Mouse (Mus musculus) hindbrain, embryonic 11.5 days (tissue): ENCODE data around the gene Serpina16. TPM values are rescaled to one million over a fixed set of nuclear protein-coding genes. Genes with fewer than 3 reads are reported as not detected.
"Not testable (repeated sequence)": the region's sequence is repeated elsewhere in the genome, so short reads cannot be mapped to it uniquely, and the experiment has no call there.

ENCODE experiments used
- ATAC-seq: fragments of 200-750 bp; cut with Nextera tagmentation; 2 replicates; pipeline ENCODE4 v1.8.0; 2017; ENCODE audit warnings: mild to moderate bottlenecking, moderate TSS enrichment, moderate library complexity; ENCODE audit not compliant: low FRiP score
- DNase-seq: peaks from one replicate; pipeline ENCODE4 v3.0.0-alpha.2; 2015; ENCODE audit warnings: low spot score
- H3K27ac ChIP-seq: fragments of 300-500 bp; sonication (generic); 2 replicates; pipeline ENCODE4 v1.5.1; 2014; ENCODE audit warnings: mild to moderate bottlenecking, low read depth, low read length
- H3K27me3 ChIP-seq: fragments of 300-500 bp; sonication (generic); 2 replicates; pipeline ENCODE4 v1.6.1; 2014; ENCODE audit warnings: mild to moderate bottlenecking, low read length, moderate library complexity, mixed read lengths; ENCODE audit not compliant: control insufficient read depth, insufficient read depth
- H3K36me3 ChIP-seq: fragments of 300-500 bp; sonication (generic); 2 replicates; pipeline ENCODE4 v1.6.1; 2014; ENCODE audit warnings: mild to moderate bottlenecking, low read length, moderate library complexity, mixed read lengths; ENCODE audit not compliant: control insufficient read depth, insufficient read depth
- H3K4me1 ChIP-seq: fragments of 300-500 bp; sonication (generic); replicated peaks from 2 replicates; pipeline ENCODE4 v1.6.1; 2014; ENCODE audit warnings: low read length, mixed read lengths; ENCODE audit not compliant: control insufficient read depth, insufficient read depth
- H3K4me2 ChIP-seq: fragments of 300-500 bp; sonication (generic); replicated peaks from 2 replicates; pipeline ENCODE4 v1.6.1; 2014; ENCODE audit warnings: mild to moderate bottlenecking, low read depth, low read length
- H3K4me3 ChIP-seq: fragments of 300-500 bp; sonication (generic); 2 replicates; pipeline ENCODE4 v1.5.1; 2014; ENCODE audit warnings: low read depth, low read length
- H3K9ac ChIP-seq: fragments of 300-500 bp; sonication (generic); 2 replicates; pipeline ENCODE4 v1.6.1; 2014; ENCODE audit warnings: low read depth, low read length
- H3K9me3 ChIP-seq: fragments of 300-500 bp; sonication (generic); 2 replicates; pipeline ENCODE4 v1.6.1; 2016; ENCODE audit warnings: low read length; ENCODE audit not compliant: control insufficient read depth
- WGBS: fragments of 180-500 bp; shearing (Covaris S2); extraction: QIAGEN DNeasy Blood & Tissue Kit; methylation state at CpG from one replicate; pipeline ENCODE4 v1.1.7; 2014; 5-methylcytosine and 5-hydroxymethylcytosine counted together
- polyA plus RNA-seq: library from polyadenylated mRNA; unstranded; fragments of >200 nt; fragmentation: Nextera tagmentation; extraction: Ambion mirVana; gene quantifications from 2 replicates; pipeline ENCODE4 v1.2.1, GENCODE M21; 2014

The Serpina16 gene
- polyA plus RNA-seq, 1 experiment from 2014 or later, result not detected

GRCm38 (mm10) chr12:103670344-103670743 is 5.6 kb downstream of the Serpina16 start:
- H3K9ac ChIP-seq, result no peak overlapping the region
- H3K4me3 ChIP-seq, result no peak overlapping the region
- WGBS, result 87% methylated on average over 5 of the region's 5 CpGs
- no peaks in the 10 kb centered on the region for H3K27me3 ChIP-seq
- H3K9me3 ChIP-seq, result no peaks in the 10 kb centered on the region
- H3K36me3 ChIP-seq, result no peaks in the 10 kb centered on the region
- no peak overlapping the region for H3K4me2 ChIP-seq
- no peak for ATAC-seq
- no peaks in the 10 kb centered on the region for H3K4me1 ChIP-seq
- no peak for DNase-seq
- no peak overlapping the region for H3K27ac ChIP-seq

DNA sequence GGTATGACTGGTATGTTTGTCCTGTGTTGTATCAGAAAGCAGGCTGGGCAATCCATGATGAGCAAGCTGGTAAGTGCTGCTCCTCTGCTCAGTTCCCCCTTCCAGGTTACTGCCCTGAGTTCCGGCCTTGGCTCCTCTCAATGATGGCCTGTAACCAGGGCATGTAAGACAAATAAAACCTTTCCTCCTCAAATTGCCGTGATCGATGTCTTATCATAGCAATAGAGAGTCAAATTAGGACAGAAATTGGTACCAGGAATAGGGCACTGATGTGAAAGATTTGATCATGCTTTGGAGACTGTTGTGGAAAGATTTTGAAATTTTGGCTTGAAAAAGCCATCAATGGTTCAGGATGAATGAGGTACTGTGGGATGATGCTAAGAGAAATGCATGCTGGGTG is 10.7 kb downstream of the Serpina16 start:
- no peak overlapping the region for H3K9ac ChIP-seq
- no peak overlapping the region for H3K4me2 ChIP-seq
- no peaks in the 10 kb centered on the region for H3K9me3 ChIP-seq
- H3K27me3 ChIP-seq, result no peaks in the 10 kb centered on the region
- H3K27ac ChIP-seq, result no peak overlapping the region
- H3K4me3 ChIP-seq, result no peak overlapping the region
- DNase-seq (no peak), ATAC-seq (no peak)
- no peaks in the 10 kb centered on the region for H3K4me1 ChIP-seq
- no peaks in the 10 kb centered on the region for H3K36me3 ChIP-seq
- WGBS, result 93% methylated on average over 3 of the region's 3 CpGs

- H3K4me2 ChIP-seq, H3K36me3 ChIP-seq, DNase-seq, H3K4me3 ChIP-seq, H3K9ac ChIP-seq, H3K27ac ChIP-seq, H3K27me3 ChIP-seq, H3K9me3 ChIP-seq, ATAC-seq, H3K4me1 ChIP-seq: not testable (repeated sequence)
Measured at GRCm38 (mm10) chr12:103662053-103662452, 13.9 kb downstream of the Serpina16 start.

DNA sequence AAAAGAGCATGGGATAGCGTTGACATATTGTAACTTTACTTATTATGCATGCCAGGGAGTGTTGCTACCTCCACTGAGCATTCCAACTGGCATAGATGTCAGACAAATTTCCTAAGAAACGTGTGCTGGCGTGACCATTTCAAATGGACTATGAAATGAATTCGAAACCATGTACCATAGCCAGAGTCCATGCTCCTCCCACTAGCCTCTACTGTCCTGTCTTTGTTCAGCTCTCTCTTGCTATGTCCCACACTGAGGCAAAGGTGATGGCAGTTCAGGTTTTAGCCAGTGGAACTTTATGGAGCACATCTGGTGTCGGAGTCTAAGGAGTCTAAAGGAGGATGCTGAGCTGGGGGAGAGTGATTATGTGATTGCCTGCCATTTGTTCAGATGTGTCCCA is 15.9 kb downstream of the Serpina16 start:
- H3K9ac ChIP-seq, result no peak overlapping the region
- H3K4me1 ChIP-seq, result no peaks in the 10 kb centered on the region
- H3K4me2 ChIP-seq, result no peak overlapping the region
- H3K36me3 ChIP-seq, result no peaks in the 10 kb centered on the region
- 89% methylated on average over 5 of the region's 5 CpGs for WGBS
- no peaks in the 10 kb centered on the region for H3K9me3 ChIP-seq
- DNase-seq, result no peak
- H3K4me3 ChIP-seq, result no peak overlapping the region
- no peak for ATAC-seq
- H3K27ac ChIP-seq, result no peak overlapping the region
- no peaks in the 10 kb centered on the region for H3K27me3 ChIP-seq

GRCm38 (mm10) chr12:103659171-103659570 is 16.8 kb downstream of the Serpina16 start:
- ATAC-seq (no peak), DNase-seq (no peak)
- WGBS, result 86% methylated on average over 2 of the region's 2 CpGs
- no peaks in the 10 kb centered on the region for H3K27me3 ChIP-seq
- H3K4me2 ChIP-seq, result no peak overlapping the region
- no peak overlapping the region for H3K27ac ChIP-seq
- no peaks in the 10 kb centered on the region for H3K9me3 ChIP-seq
- H3K4me3 ChIP-seq, result no peak overlapping the region
- no peak overlapping the region for H3K9ac ChIP-seq
- H3K4me1 ChIP-seq, result no peaks in the 10 kb centered on the region
- no peaks in the 10 kb centered on the region for H3K36me3 ChIP-seq

DNA sequence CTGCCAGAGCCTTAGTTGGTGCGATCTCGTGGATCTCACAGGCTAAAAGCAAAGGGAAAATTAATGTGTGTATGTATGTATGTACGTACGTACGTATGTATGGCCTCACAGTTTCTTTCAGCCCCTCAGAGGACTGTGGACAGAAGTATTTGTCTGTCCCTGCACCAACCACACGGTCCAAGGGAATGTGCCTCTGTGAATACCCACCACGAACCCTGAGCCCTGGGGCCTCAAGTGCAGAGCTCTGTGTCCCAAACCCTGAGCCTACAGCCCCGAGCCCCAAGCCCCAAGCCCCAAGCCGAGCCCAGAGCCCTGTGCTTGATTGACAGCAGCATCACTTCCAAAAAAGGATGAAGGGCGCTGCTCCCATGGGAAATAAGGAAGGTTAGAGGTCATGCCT is 17.9 kb downstream of the Serpina16 start:
- no peaks in the 10 kb centered on the region for H3K27me3 ChIP-seq
- H3K27ac ChIP-seq, result no peak overlapping the region
- H3K4me1 ChIP-seq, result no peaks in the 10 kb centered on the region
- ATAC-seq (no peak), DNase-seq (no peak)
- H3K4me2 ChIP-seq, result no peak overlapping the region
- no peak overlapping the region for H3K4me3 ChIP-seq
- WGBS, result 86% methylated on average over 10 of the region's 10 CpGs
- H3K9ac ChIP-seq, result no peak overlapping the region
- H3K36me3 ChIP-seq, result no peaks in the 10 kb centered on the region
- no peaks in the 10 kb centered on the region for H3K9me3 ChIP-seq

DNA sequence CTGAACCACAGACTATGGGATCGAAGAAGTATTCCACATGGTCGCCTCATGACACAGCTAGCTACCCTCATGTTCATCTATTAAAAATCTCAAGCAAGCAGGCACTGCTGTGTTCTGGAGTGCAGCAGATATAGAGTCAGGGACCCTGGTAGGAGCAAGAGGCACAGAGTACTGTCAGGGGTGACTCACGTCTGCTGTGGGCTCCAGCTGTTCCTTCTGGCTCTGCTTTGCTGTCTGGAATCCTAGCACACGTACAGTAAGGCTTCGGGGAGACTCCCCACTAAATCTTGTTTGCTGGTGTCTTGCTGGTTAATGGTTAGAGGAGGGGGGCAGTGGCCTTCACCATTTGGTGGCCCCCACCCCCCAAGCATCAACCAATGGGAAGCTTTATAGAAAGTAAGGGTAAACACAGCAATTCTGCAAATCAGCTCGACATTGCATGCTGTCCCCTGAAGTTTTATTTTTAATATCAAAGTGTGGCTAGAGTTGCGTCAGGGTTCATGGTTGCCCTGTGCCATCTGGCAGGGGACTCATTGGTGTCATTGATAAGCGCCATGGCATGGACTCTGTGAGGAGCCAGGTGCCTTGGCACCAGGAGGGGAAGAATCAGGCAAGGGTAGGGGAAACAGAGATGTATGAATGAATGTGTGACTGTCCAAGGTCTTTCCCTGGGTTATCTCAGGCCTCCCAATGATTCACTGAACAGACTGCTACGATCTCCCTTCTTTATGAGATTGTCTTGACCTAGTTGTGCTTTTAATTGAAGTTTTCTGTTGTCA is 18.9 kb downstream of the Serpina16 start, which contains the start of gene Serpina6:
TSS of gene Serpina6 (minus strand) at position 365 of the 779 bp plus-strand sequence.
- DNase-seq (no peak), ATAC-seq (no peak)
- Histone ChIP-seq H3K4me3 (no peak within 1 kb of the TSS), H3K27me3 (no peaks in the 10 kb centered on the region), H3K4me1 (no peaks in the 10 kb centered on the region), H3K36me3 (no peaks in the 10 kb centered on the region), H3K9me3 (no peaks in the 10 kb centered on the region), H3K4me2 (no peak within 1 kb of the TSS), H3K9ac (no peak within 1 kb of the TSS), H3K27ac (no peak within 1 kb of the TSS)
- 85% methylated on average over 9 of the region's 9 CpGs for WGBS

DNA sequence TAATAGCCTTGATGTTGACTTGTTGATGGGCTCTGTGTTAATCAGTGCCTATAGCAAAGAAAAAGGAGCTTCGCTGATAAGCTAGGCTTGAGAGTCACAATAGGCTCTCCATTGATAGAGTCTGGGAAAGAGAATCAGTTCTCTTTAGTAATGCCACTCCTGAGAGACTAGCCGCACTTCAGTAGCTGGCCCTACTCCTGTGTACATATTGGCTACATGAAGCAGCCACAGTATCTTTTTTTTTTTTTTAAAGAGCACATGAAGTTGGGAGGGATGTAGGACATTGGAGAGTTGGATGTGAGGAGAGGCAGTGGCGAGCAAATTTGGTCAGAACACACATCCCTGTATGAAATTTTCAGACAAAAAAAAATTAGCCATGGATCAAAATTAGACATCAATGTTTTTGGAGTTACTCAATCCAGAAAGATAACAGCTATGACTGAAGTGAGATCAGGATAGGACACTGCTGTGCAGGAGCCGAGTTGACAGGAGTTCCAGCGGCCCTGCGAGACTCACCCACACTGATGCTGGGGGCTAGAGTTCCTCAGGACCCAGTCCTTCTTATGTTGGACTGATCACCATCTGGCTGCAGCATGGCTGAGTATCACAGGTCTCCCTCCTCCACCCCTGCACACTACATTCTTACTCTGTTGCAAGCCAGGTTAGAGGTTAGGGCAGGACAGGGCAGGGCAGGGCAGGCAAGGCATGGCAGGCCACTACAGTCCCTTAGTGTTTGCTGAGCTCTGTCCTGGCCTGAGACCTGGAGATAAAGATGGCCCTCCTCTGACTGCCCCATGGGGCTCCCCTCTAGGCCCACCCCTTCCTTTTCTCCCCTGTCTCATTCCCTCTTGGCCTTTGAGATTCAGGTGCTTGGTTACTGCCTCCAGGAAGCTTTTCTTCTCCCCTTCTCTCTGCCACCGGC is 20.6 kb downstream of the Serpina16 start:
- ATAC-seq (no peak), DNase-seq (no peak)
- Histone ChIP-seq H3K27me3 (no peaks in the 10 kb centered on the region), H3K36me3 (no peaks in the 10 kb centered on the region), H3K9me3 (no peaks in the 10 kb centered on the region), H3K4me1 (no peaks in the 10 kb centered on the region), H3K4me2 (no peak overlapping the region), H3K9ac (no peak overlapping the region), H3K27ac (no peak overlapping the region), H3K4me3 (no peak overlapping the region)
- WGBS, result 89% methylated on average over 7 of the region's 7 CpGs
